Mouse (Mus musculus): ENCODE measurements around the gene Caskin1. TPM values are rescaled to one million over a fixed set of nuclear protein-coding genes. Genes with fewer than 3 reads are reported as not detected.
A peak's percentile ranks its signal among the peaks of the same experiment; 100 is the strongest.

Gene Caskin1
- polyA plus RNA-seq, 1 experiment from 2014 or later, result 1.5 TPM

DNA sequence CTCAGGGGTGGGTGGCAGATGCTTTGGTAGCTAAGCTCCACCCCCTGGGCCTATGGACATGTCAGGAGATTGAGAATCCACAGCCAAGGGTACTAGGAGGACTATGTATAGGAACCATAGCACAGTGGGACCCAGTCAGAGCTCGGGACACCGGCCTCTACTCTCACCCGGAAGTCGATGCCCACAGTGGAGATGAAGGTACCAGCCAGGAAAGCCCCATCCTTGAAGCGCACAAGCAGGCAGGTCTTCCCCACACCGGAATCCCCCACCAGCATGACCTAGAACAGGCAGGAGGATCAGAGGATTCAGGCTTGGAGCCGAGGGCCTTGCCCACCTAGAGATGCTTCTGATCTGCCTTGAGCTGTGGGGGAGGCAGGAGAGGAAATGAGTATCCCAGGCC lies 43.6 kb downstream of the Caskin1 start:
- Histone ChIP-seq H3K4me3 (replicated peaks; ENCODE audit: low read length) (no peak overlapping the region), H3K27me3 (ENCODE audit: control insufficient read depth, insufficient read depth, low read length) (no peaks in the 10 kb centered on the region), H3K9me3 (replicated peaks; ENCODE audit: control insufficient read depth, low read length) (no peaks in the 10 kb centered on the region), H3K9ac (ENCODE audit: low read length) (0 out of 2 replicates have a peak overlapping the region, but pooled peaks have one; percentile 36), H3K4me2 (ENCODE audit: low read depth, low read length) (0 out of 2 replicates have a peak overlapping the region, but pooled peaks have one; percentile 5), H3K4me1 (ENCODE audit: control insufficient read depth, insufficient read depth, low read length) (peaks cover 25% of the 10 kb centered on the region), H3K27ac (ENCODE audit: low read length) (no peak overlapping the region), H3K36me3 (ENCODE audit: control insufficient read depth, insufficient read depth, low read length) (0 out of 2 replicates have a peak, but pooled peaks cover 6% of the 10 kb centered on the region)
- 80% methylated on average over 7 of the region's 7 CpGs for WGBS
- no peak for ATAC-seq (ENCODE audit: insufficient read depth, low FRiP score)

DNA sequence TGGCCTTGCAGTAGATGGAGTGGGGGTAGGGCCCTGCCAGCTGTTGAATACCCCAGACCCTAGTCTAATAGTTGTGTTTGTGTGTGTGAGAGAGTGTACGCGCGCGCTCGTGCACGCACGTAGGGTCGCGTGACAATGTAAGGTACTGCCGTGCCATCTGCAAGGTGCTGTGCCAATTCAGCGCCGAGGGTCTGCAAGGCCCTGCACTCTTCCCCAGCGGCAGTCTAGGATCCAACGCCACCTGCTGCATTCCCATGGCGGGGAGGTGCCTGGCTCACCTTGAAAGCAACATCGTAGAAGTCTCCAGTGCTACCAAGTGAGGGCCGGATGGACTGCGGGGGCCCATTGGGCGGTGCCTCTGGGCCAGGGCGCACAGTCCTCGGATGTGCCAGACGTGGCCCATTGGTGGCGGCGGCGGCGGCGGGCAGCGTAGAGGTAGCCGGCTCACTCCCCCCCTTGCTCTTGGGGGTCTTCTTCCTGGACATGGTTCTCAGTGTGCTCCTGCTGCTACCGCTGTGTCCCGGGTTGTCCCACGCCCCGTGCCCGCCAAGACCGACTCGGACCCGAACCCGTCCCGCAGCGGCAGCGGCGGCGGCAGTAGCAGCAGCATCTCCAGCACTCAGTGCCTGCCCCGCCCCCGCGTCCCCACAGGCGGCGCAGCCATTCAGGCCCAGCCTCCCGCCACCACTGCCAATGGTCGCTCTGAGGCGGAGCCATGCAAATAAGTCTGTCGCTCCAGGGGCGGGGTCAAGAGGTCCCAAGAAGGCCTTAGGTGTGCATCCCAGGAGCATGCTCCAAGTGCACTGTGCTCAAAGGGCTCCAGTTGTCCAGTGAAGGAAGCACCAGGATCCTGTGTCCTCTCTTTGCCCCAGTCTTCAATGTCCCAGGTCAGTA lies 44.9 kb downstream of the Caskin1 start:
- H3K27ac ChIP-seq (ENCODE audit: low read length), result no peak overlapping the region

DNA sequence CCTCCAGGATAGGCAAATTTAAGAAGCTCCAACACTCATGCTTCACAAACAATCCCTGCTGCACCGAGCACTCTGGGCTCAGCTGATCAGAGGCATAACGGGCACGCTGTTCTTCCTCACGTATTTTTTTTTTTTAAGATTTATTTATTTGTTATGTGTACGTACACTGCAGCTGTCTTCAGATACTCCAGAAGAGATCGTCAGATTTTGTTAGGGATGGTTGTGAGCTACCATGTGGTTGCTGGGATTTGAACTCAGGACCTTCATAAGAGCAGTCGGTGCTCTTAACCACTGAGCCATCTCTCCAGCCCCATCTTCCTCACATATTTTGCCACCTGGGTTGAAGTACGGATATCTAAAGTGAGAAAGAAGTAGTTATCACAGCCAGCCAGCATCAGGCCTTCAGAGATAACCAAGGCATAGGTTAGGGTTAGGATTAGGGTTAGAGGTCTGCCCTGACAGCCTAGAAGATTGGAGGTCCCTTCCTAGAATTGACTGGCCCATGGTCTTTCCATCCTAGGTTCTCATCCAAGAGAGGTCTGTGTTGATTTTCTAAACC lies 45.8 kb downstream of the Caskin1 start, which contains the start of gene Rab26:
Gene Rab26 (minus strand): TSS at position 51 of the 559 bp plus-strand sequence.
- WGBS, result 84% methylated on average over 8 of the region's 8 CpGs

More for the DNA sequence above, 44.9 kb downstream of the Caskin1 start:
- H3K4me2 ChIP-seq (ENCODE audit: low read depth, low read length), result peak overlapping the region; percentile 72
- ATAC-seq (ENCODE audit: insufficient read depth, low FRiP score), result peak; percentile 74
- no peaks in the 10 kb centered on the region for H3K27me3 ChIP-seq (ENCODE audit: control insufficient read depth, insufficient read depth, low read length)
- H3K4me3 ChIP-seq (replicated peaks; ENCODE audit: low read length), result peak overlapping the region; percentile 41
- H3K9ac ChIP-seq (ENCODE audit: low read length), result peak overlapping the region; percentile 62
- 0 out of 2 replicates have a peak, but pooled peaks cover 6% of the 10 kb centered on the region for H3K36me3 ChIP-seq (ENCODE audit: control insufficient read depth, insufficient read depth, low read length)
- WGBS, result 10% methylated on average over 53 of the region's 53 CpGs
- peaks cover 25% of the 10 kb centered on the region for H3K4me1 ChIP-seq (ENCODE audit: control insufficient read depth, insufficient read depth, low read length)
- H3K9me3 ChIP-seq (replicated peaks; ENCODE audit: control insufficient read depth, low read length), result no peaks in the 10 kb centered on the region

DNA sequence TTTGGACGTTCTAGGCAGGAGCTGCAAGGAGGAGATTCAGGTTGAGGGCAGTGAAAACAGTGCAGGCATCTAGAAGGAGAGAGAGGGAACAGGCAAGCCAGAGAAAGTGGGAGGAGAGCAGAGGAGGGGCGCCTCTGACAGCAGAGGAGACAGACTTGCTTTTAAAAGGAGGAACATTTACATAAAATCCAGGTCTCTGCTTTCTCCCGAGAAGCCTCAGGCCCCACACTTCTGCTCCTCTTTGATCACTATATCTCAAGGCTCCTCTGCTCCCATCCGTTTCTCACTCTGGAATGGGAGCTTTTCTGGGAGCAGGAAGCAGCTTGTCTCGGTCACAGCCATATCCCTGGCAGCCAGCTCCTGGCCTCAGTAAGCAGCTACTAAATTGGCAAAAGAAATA lies 46.9 kb downstream of the Caskin1 start:
- Histone ChIP-seq H3K27me3 (ENCODE audit: control insufficient read depth, insufficient read depth, low read length) (no peaks in the 10 kb centered on the region), H3K4me1 (ENCODE audit: control insufficient read depth, insufficient read depth, low read length) (peaks cover 13% of the 10 kb centered on the region), H3K9me3 (replicated peaks; ENCODE audit: control insufficient read depth, low read length) (no peaks in the 10 kb centered on the region), H3K9ac (ENCODE audit: low read length) (0 out of 2 replicates have a peak overlapping the region, but pooled peaks have one; percentile 23), H3K27ac (ENCODE audit: low read length) (0 out of 2 replicates have a peak overlapping the region, but pooled peaks have one; percentile 10), H3K36me3 (ENCODE audit: control insufficient read depth, insufficient read depth, low read length) (no peaks in the 10 kb centered on the region), H3K4me2 (ENCODE audit: low read depth, low read length) (no peak overlapping the region), H3K4me3 (replicated peaks; ENCODE audit: low read length) (no peak overlapping the region)
- no peak for ATAC-seq (ENCODE audit: insufficient read depth, low FRiP score)
- 38% methylated on average over 5 of the region's 5 CpGs for WGBS

More for the DNA sequence above, 45.8 kb downstream of the Caskin1 start, which contains the start of gene Rab26:
- H3K4me2 ChIP-seq (ENCODE audit: low read depth, low read length), result peak within 1 kb of the TSS; percentile 72
- peaks cover 24% of the 10 kb centered on the region for H3K4me1 ChIP-seq (ENCODE audit: control insufficient read depth, insufficient read depth, low read length)
- H3K9me3 ChIP-seq (replicated peaks; ENCODE audit: control insufficient read depth, low read length), result no peaks in the 10 kb centered on the region
- H3K36me3 ChIP-seq (ENCODE audit: control insufficient read depth, insufficient read depth, low read length), result 0 out of 2 replicates have a peak, but pooled peaks cover 6% of the 10 kb centered on the region
- H3K27ac ChIP-seq (ENCODE audit: low read length), result 0 out of 2 replicates have a peak within 1 kb of the TSS, but pooled peaks have one; percentile 10
- no peaks in the 10 kb centered on the region for H3K27me3 ChIP-seq (ENCODE audit: control insufficient read depth, insufficient read depth, low read length)
- peak within 1 kb of the TSS; percentile 62 for H3K9ac ChIP-seq (ENCODE audit: low read length)
- ATAC-seq (ENCODE audit: insufficient read depth, low FRiP score), result no peak
- H3K4me3 ChIP-seq (replicated peaks; ENCODE audit: low read length), result peak within 1 kb of the TSS; percentile 41

DNA sequence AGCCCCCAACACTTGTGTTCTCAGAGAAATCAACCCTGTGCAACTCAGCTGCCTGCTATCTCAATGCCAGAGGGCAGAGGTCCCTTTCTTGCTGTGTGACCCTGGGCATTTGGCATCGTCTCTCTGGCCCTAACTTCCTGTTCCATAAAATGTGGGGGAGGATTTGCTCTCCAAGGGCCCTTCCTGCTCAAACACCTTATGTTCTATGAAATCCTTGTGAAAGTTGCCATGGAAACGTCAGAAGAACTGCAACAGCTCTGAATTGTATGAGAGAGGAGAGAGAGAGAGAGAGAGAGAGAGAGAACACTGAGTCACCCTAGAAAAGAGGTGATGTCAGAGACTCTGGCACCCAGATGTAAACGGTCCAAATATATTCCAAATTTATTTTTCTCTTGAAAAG lies 49.1 kb downstream of the Caskin1 start:
- Histone ChIP-seq H3K27ac (ENCODE audit: low read length) (no peak overlapping the region), H3K27me3 (ENCODE audit: control insufficient read depth, insufficient read depth, low read length) (no peaks in the 10 kb centered on the region), H3K9ac (ENCODE audit: low read length) (no peak overlapping the region), H3K4me3 (replicated peaks; ENCODE audit: low read length) (no peak overlapping the region), H3K36me3 (ENCODE audit: control insufficient read depth, insufficient read depth, low read length) (no peaks in the 10 kb centered on the region), H3K4me2 (ENCODE audit: low read depth, low read length) (no peak overlapping the region), H3K9me3 (replicated peaks; ENCODE audit: control insufficient read depth, low read length) (no peaks in the 10 kb centered on the region), H3K4me1 (ENCODE audit: control insufficient read depth, insufficient read depth, low read length) (peaks cover 9% of the 10 kb centered on the region)
- ATAC-seq (ENCODE audit: insufficient read depth, low FRiP score), result no peak
- WGBS, result 37% methylated on average over 3 of the region's 3 CpGs

DNA sequence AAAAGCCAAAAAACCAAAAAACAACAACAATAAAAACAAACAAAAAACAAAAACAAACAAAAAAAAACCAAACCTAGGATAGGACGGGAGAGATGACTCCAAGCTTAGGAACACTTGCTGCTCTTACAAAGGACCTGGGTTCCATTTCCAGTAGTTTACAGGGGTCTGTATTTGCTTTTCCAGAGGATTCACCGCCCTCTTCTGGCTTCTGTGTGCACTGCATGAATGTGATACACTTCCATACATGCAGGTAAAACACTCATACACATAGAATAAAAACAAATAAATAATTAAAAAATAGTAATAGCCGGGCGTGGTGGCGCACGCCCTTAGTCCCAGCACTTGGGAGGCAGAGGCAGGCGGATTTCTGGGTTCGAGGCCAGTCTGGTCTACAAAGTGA lies 50.5 kb downstream of the Caskin1 start:
- H3K4me3 ChIP-seq (replicated peaks; ENCODE audit: low read length), result no peak overlapping the region
- 65% methylated on average over 8 of the region's 8 CpGs for WGBS
- H3K4me2 ChIP-seq (ENCODE audit: low read depth, low read length), result no peak overlapping the region
- H3K9me3 ChIP-seq (replicated peaks; ENCODE audit: control insufficient read depth, low read length), result no peaks in the 10 kb centered on the region
- no peaks in the 10 kb centered on the region; the same call in 1 of the 2 replicates for H3K4me1 ChIP-seq (ENCODE audit: control insufficient read depth, insufficient read depth, low read length)
- no peaks in the 10 kb centered on the region for H3K36me3 ChIP-seq (ENCODE audit: control insufficient read depth, insufficient read depth, low read length)
- no peak overlapping the region for H3K9ac ChIP-seq (ENCODE audit: low read length)
- H3K27ac ChIP-seq (ENCODE audit: low read length), result no peak overlapping the region
- 0 out of 2 replicates have a peak, but pooled peaks have one; percentile 32 for ATAC-seq (ENCODE audit: insufficient read depth, low FRiP score)
- no peaks in the 10 kb centered on the region for H3K27me3 ChIP-seq (ENCODE audit: control insufficient read depth, insufficient read depth, low read length)

DNA sequence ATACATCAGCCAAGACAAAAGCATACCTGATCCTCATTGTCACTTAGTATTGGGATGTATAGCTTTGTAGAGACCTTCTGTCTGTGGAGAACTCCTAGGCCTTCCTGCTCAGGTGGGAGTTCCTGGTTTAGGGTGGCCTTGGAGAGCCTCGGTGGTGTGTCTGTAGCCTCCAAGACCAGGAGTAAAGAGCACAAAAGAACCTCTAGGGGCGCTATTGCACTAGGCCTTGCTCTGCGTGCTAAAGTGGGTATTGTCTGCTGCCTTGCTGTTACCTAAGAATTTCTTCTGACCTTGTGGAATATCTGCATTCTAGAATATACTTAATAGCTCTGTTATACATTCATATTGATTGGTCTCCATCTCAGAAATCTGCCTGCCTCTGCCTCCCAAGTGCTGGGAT lies 52.0 kb downstream of the Caskin1 start:
- Histone ChIP-seq H3K36me3 (ENCODE audit: control insufficient read depth, insufficient read depth, low read length) (no peaks in the 10 kb centered on the region), H3K4me1 (ENCODE audit: control insufficient read depth, insufficient read depth, low read length) (no peaks in the 10 kb centered on the region), H3K4me3 (replicated peaks; ENCODE audit: low read length) (no peak overlapping the region), H3K27ac (ENCODE audit: low read length) (no peak overlapping the region), H3K4me2 (ENCODE audit: low read depth, low read length) (no peak overlapping the region), H3K27me3 (ENCODE audit: control insufficient read depth, insufficient read depth, low read length) (no peaks in the 10 kb centered on the region), H3K9ac (ENCODE audit: low read length) (no peak overlapping the region), H3K9me3 (replicated peaks; ENCODE audit: control insufficient read depth, low read length) (no peaks in the 10 kb centered on the region)
- ATAC-seq (ENCODE audit: insufficient read depth, low FRiP score), result no peak
- WGBS, result 13% methylated on average over 3 of the region's 3 CpGs

DNA sequence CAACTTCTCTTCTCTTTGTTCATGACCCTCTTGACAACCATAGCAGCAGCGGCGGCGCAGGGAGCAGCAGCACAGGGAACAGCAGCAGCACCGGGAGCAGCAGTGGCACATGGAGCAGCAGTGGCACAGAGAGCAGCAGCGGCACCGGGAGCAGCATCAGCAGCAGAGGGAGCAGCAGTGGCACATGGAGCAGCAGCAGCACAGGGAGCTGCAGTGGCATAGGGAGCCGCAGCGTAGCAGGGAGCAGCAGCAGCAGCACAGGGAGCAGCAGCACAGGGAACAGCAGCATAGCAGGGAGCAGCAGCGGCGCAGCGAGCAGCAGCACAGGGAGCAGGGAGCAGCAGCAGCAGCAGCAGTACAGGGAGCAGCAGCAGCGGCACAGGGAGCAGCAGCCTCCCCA lies 56.2 kb downstream of the Caskin1 start:
- no peak overlapping the region for H3K4me2 ChIP-seq (ENCODE audit: low read depth, low read length)
- ATAC-seq (ENCODE audit: insufficient read depth, low FRiP score), result no peak
- no peak overlapping the region for H3K27ac ChIP-seq (ENCODE audit: low read length)
- peak overlapping the region; percentile 43 for H3K9ac ChIP-seq (ENCODE audit: low read length)
- 18% methylated on average over 12 of the region's 12 CpGs for WGBS
- no peaks in the 10 kb centered on the region for H3K9me3 ChIP-seq (replicated peaks; ENCODE audit: control insufficient read depth, low read length)
- peaks cover 13% of the 10 kb centered on the region; the same call in 1 of the 2 replicates for H3K4me1 ChIP-seq (ENCODE audit: control insufficient read depth, insufficient read depth, low read length)
- H3K27me3 ChIP-seq (ENCODE audit: control insufficient read depth, insufficient read depth, low read length), result no peaks in the 10 kb centered on the region
- H3K36me3 ChIP-seq (ENCODE audit: control insufficient read depth, insufficient read depth, low read length), result no peaks in the 10 kb centered on the region
- H3K4me3 ChIP-seq (replicated peaks; ENCODE audit: low read length), result no peak overlapping the region

DNA sequence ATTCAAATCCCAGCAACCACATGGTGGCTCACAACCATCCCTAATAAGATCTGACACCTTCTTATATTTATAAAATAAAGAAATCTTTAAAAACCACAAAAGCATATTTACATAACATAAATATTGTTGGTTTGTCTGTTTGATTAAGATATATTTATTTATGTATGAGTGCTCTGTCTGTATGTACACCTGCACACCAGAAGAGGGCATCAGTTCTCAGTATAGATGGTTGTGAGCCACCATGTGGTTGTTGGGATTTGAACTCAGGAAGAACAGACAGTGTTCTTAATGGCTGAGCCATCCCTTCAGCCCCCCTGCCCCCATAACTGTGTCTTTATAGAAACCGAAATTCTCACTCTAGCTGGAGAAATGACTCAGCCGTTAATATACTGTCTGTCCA lies 56.8 kb downstream of the Caskin1 start:
- Histone ChIP-seq H3K4me1 (ENCODE audit: control insufficient read depth, insufficient read depth, low read length) (peaks cover 13% of the 10 kb centered on the region; the same call in 1 of the 2 replicates), H3K9me3 (replicated peaks; ENCODE audit: control insufficient read depth, low read length) (no peaks in the 10 kb centered on the region), H3K27me3 (ENCODE audit: control insufficient read depth, insufficient read depth, low read length) (no peaks in the 10 kb centered on the region), H3K9ac (ENCODE audit: low read length) (no peak overlapping the region), H3K4me3 (replicated peaks; ENCODE audit: low read length) (no peak overlapping the region), H3K4me2 (ENCODE audit: low read depth, low read length) (no peak overlapping the region), H3K36me3 (ENCODE audit: control insufficient read depth, insufficient read depth, low read length) (no peaks in the 10 kb centered on the region), H3K27ac (ENCODE audit: low read length) (no peak overlapping the region)
- 90% methylated on average over 2 of the region's 2 CpGs for WGBS
- no peak for ATAC-seq (ENCODE audit: insufficient read depth, low FRiP score)
